Mouse (Mus musculus) heart, postnatal 0 days (tissue): Measurements from ENCODE around the gene Cdipt.

Experiments used
- CTCF ChIP-seq: IDR thresholded peaks from 2 replicates; pipeline ENCODE4 v1.5.1; 2016; ENCODE audit warnings: antibody characterized with exemption, control low read depth, low read depth
- EP300 ChIP-seq: IDR thresholded peaks from 2 replicates; pipeline ENCODE4 v1.6.1; 2016; ENCODE audit warnings: antibody characterized with exemption, low read depth

- no peak for TF ChIP-seq CTCF
- no peak for TF ChIP-seq EP300
Observed at GRCm38 (mm10) chr7:127020901-127021562, 45.3 kb downstream of the Cdipt start, which contains the start of the genes Gm42742 and Prrt2.
